Mouse (Mus musculus): ENCODE measurements around the gene Megf11. TPM values are rescaled to one million over a fixed set of nuclear protein-coding genes. Genes with fewer than 3 reads are reported as not detected.
"Not testable (repeated sequence)": the region's sequence is repeated elsewhere in the genome, so short reads cannot be mapped to it uniquely, and the experiment has no call there.

Megf11 gene
- polyA plus RNA-seq, 1 experiment from 2014 or later = 12.5 TPM

GRCm38 (mm10) chr9:64474142-64474541, 88.7 kb downstream of the Megf11 start:
- Histone ChIP-seq H3K27me3 (replicated peaks) (0 out of 2 replicates have a peak, but pooled peaks cover 5% of the 10 kb centered on the region), H3K9me3 (no peaks in the 10 kb centered on the region), H3K36me3 (no peaks in the 10 kb centered on the region), H3K4me2 (replicated peaks) (no peak overlapping the region), H3K9ac (no peak overlapping the region), H3K4me3 (no peak overlapping the region), H3K4me1 (peaks cover 19% of the 10 kb centered on the region), H3K27ac (no peak overlapping the region)
- WGBS = 39% methylated on average over 4 of the region's 4 CpGs
- no peak for ATAC-seq (ENCODE audit: low FRiP score, low read depth)

GRCm38 (mm10) chr9:64475942-64476341, 90.5 kb downstream of the Megf11 start:
- Histone ChIP-seq H3K27ac (no peak overlapping the region), H3K36me3 (no peaks in the 10 kb centered on the region), H3K4me2 (replicated peaks) (no peak overlapping the region), H3K9me3 (no peaks in the 10 kb centered on the region), H3K4me3 (no peak overlapping the region), H3K27me3 (replicated peaks) (0 out of 2 replicates have a peak, but pooled peaks cover 5% of the 10 kb centered on the region), H3K4me1 (peaks cover 19% of the 10 kb centered on the region), H3K9ac (0 out of 2 replicates have a peak overlapping the region, but pooled peaks have one; percentile 14)
- 8% methylated on average over 2 of the region's 2 CpGs for WGBS
- no peak for ATAC-seq (ENCODE audit: low FRiP score, low read depth)

- H3K9ac ChIP-seq; H3K9me3 ChIP-seq; H3K27me3 ChIP-seq (replicated peaks); H3K36me3 ChIP-seq; H3K27ac ChIP-seq; ATAC-seq (ENCODE audit: low FRiP score, low read depth); H3K4me2 ChIP-seq (replicated peaks); H3K4me3 ChIP-seq: not testable (repeated sequence)
- WGBS = 75% methylated on average over 7 of the region's 7 CpGs
- peaks cover 19% of the 10 kb centered on the region for H3K4me1 ChIP-seq
Measured at GRCm38 (mm10) chr9:64477397-64477796, 92.0 kb downstream of the Megf11 start.

- Histone ChIP-seq H3K27me3 (replicated peaks) (no peaks in the 10 kb centered on the region), H3K27ac (no peak overlapping the region), H3K4me1 (no peaks in the 10 kb centered on the region), H3K4me2 (replicated peaks) (no peak overlapping the region), H3K36me3 (no peaks in the 10 kb centered on the region), H3K9ac (no peak overlapping the region), H3K4me3 (no peak overlapping the region), H3K9me3 (no peaks in the 10 kb centered on the region)
- no peak for ATAC-seq (ENCODE audit: low FRiP score, low read depth)
- 85% methylated on average over 5 of the region's 5 CpGs for WGBS
Measured at GRCm38 (mm10) chr9:64482126-64482525, 96.7 kb downstream of the Megf11 start.

GRCm38 (mm10) chr9:64487377-64487776, 102.0 kb downstream of the Megf11 start:
- 77% methylated on average over 4 of the region's 4 CpGs for WGBS
- Histone ChIP-seq H3K9me3 (no peaks in the 10 kb centered on the region), H3K4me1 (peaks cover 4% of the 10 kb centered on the region; the same call in 1 of the 2 replicates), H3K4me2 (replicated peaks) (no peak overlapping the region), H3K4me3 (no peak overlapping the region), H3K27ac (no peak overlapping the region), H3K27me3 (replicated peaks) (no peaks in the 10 kb centered on the region), H3K9ac (no peak overlapping the region), H3K36me3 (no peaks in the 10 kb centered on the region)
- no peak for ATAC-seq (ENCODE audit: low FRiP score, low read depth)

GRCm38 (mm10) chr9:64494647-64495046, 109.2 kb downstream of the Megf11 start:
- WGBS = 87% methylated on average over 6 of the region's 6 CpGs
- no peaks in the 10 kb centered on the region for H3K9me3 ChIP-seq
- no peak overlapping the region for H3K27ac ChIP-seq
- H3K4me3 ChIP-seq = no peak overlapping the region
- peaks cover 5% of the 10 kb centered on the region for H3K4me1 ChIP-seq
- ATAC-seq (ENCODE audit: low FRiP score, low read depth) = no peak
- H3K27me3 ChIP-seq (replicated peaks) = no peaks in the 10 kb centered on the region
- H3K4me2 ChIP-seq (replicated peaks) = no peak overlapping the region
- H3K36me3 ChIP-seq = no peaks in the 10 kb centered on the region
- H3K9ac ChIP-seq = no peak overlapping the region

GRCm38 (mm10) chr9:64498929-64499328, 113.5 kb downstream of the Megf11 start:
- H3K4me1 ChIP-seq = peaks cover 5% of the 10 kb centered on the region
- no peak overlapping the region for H3K4me3 ChIP-seq
- no peaks in the 10 kb centered on the region for H3K36me3 ChIP-seq
- no peaks in the 10 kb centered on the region for H3K9me3 ChIP-seq
- no peak for ATAC-seq (ENCODE audit: low FRiP score, low read depth)
- no peak overlapping the region for H3K4me2 ChIP-seq (replicated peaks)
- no peak overlapping the region for H3K27ac ChIP-seq
- 73% methylated on average over 5 of the region's 5 CpGs for WGBS
- H3K9ac ChIP-seq = no peak overlapping the region
- H3K27me3 ChIP-seq (replicated peaks) = no peaks in the 10 kb centered on the region

- ATAC-seq (ENCODE audit: low FRiP score, low read depth) = no peak
- WGBS = 96% methylated on average over 8 of the region's 8 CpGs
- H3K4me1 ChIP-seq = peaks cover 12% of the 10 kb centered on the region
Measured at GRCm38 (mm10) chr9:64501211-64501610, 115.8 kb downstream of the Megf11 start.

GRCm38 (mm10) chr9:64503996-64504395, 118.6 kb downstream of the Megf11 start:
- Histone ChIP-seq H3K27me3 (replicated peaks) (no peaks in the 10 kb centered on the region), H3K4me1 (peaks cover 20% of the 10 kb centered on the region), H3K9ac (no peak overlapping the region), H3K4me2 (replicated peaks) (no peak overlapping the region), H3K27ac (no peak overlapping the region), H3K36me3 (no peaks in the 10 kb centered on the region), H3K9me3 (no peaks in the 10 kb centered on the region), H3K4me3 (no peak overlapping the region)
- WGBS = 93% methylated on average over 1 of the region's 1 CpGs
- ATAC-seq (ENCODE audit: low FRiP score, low read depth) = no peak

More at GRCm38 (mm10) chr9:64501211-64501610, 115.8 kb downstream of the Megf11 start:
- Histone ChIP-seq H3K27ac (no peak overlapping the region), H3K9me3 (no peaks in the 10 kb centered on the region), H3K27me3 (replicated peaks) (no peaks in the 10 kb centered on the region), H3K36me3 (no peaks in the 10 kb centered on the region), H3K4me3 (no peak overlapping the region), H3K4me2 (replicated peaks) (no peak overlapping the region), H3K9ac (no peak overlapping the region)

- H3K9ac ChIP-seq = no peak overlapping the region
- no peaks in the 10 kb centered on the region for H3K27me3 ChIP-seq (replicated peaks)
- no peak overlapping the region for H3K4me2 ChIP-seq (replicated peaks)
- ATAC-seq (ENCODE audit: low FRiP score, low read depth) = no peak
- no peaks in the 10 kb centered on the region for H3K36me3 ChIP-seq
- H3K4me3 ChIP-seq = no peak overlapping the region
- H3K4me1 ChIP-seq = peaks cover 20% of the 10 kb centered on the region
- H3K27ac ChIP-seq = no peak overlapping the region
- 70% methylated on average over 3 of the region's 3 CpGs for WGBS
- H3K9me3 ChIP-seq = no peaks in the 10 kb centered on the region
Measured at GRCm38 (mm10) chr9:64504456-64504855, 119.0 kb downstream of the Megf11 start.

- peaks cover 20% of the 10 kb centered on the region for H3K4me1 ChIP-seq
Measured at GRCm38 (mm10) chr9:64504921-64505320, 119.5 kb downstream of the Megf11 start.

GRCm38 (mm10) chr9:64506440-64507206, 121.2 kb downstream of the Megf11 start:
- no peak for ATAC-seq (ENCODE audit: low FRiP score, low read depth)
- Histone ChIP-seq H3K4me3 (no peak overlapping the region), H3K9ac (no peak overlapping the region), H3K27me3 (replicated peaks) (no peaks in the 10 kb centered on the region), H3K27ac (no peak overlapping the region), H3K9me3 (no peaks in the 10 kb centered on the region), H3K4me2 (replicated peaks) (no peak overlapping the region), H3K36me3 (no peaks in the 10 kb centered on the region), H3K4me1 (peaks cover 20% of the 10 kb centered on the region)
- 68% methylated on average over 11 of the region's 11 CpGs for WGBS

More at GRCm38 (mm10) chr9:64504921-64505320, 119.5 kb downstream of the Megf11 start:
- no peak overlapping the region for H3K27ac ChIP-seq
- H3K27me3 ChIP-seq (replicated peaks) = no peaks in the 10 kb centered on the region
- 38% methylated on average over 8 of the region's 8 CpGs for WGBS
- no peak overlapping the region for H3K4me3 ChIP-seq
- no peak for ATAC-seq (ENCODE audit: low FRiP score, low read depth)
- H3K36me3 ChIP-seq = no peaks in the 10 kb centered on the region
- no peak overlapping the region for H3K4me2 ChIP-seq (replicated peaks)
- no peaks in the 10 kb centered on the region for H3K9me3 ChIP-seq
- H3K9ac ChIP-seq = no peak overlapping the region

- ATAC-seq (ENCODE audit: low FRiP score, low read depth) = no peak
- Histone ChIP-seq H3K27ac (no peak overlapping the region), H3K9me3 (no peaks in the 10 kb centered on the region)
Measured at GRCm38 (mm10) chr9:64507207-64507517, 121.7 kb downstream of the Megf11 start.

More at GRCm38 (mm10) chr9:64507207-64507517, 121.7 kb downstream of the Megf11 start:
- no peaks in the 10 kb centered on the region for H3K36me3 ChIP-seq
- no peaks in the 10 kb centered on the region for H3K27me3 ChIP-seq (replicated peaks)
- H3K4me2 ChIP-seq (replicated peaks) = no peak overlapping the region
- no peak overlapping the region for H3K9ac ChIP-seq
- WGBS = 54% methylated on average over 6 of the region's 6 CpGs
- H3K4me3 ChIP-seq = no peak overlapping the region
- H3K4me1 ChIP-seq = peaks cover 20% of the 10 kb centered on the region

Data from neural tube, embryonic 12.5 days (tissue).